Mouse (Mus musculus) MEL (cell line): ENCODE results near the gene Mrtfa. TPM values are rescaled to one million over a fixed set of nuclear protein-coding genes. Genes with fewer than 3 reads are reported as not detected.

Experiments used
- DNase-seq: peaks from one replicate; pipeline ENCODE4 v3.0.0; 2011; ENCODE audit warnings: low read depth, low spot score
- H3K27ac ChIP-seq: 2 replicates; pipeline ENCODE4 v1.5.1; 2012; ENCODE audit warnings: low read depth, mild to moderate bottlenecking, control low read depth, low read length, moderate library complexity; ENCODE audit not compliant: control insufficient read depth
- H3K27me3 ChIP-seq, 2 experiments: fragments of 150-350 bp in 1 of 2; sonication (generic) in 1 of 2; 2 replicates each; pipeline ENCODE4 v1.6.1; 2012; ENCODE audit warnings: low read length in 2 of 2, mild to moderate bottlenecking in 2 of 2, improper control_type of control experiment in 1 of 2, moderate library complexity in 1 of 2; ENCODE audit not compliant: insufficient read depth in 2 of 2, control insufficient read depth in 1 of 2
- H3K36me3 ChIP-seq, 2 experiments: 2 replicates each; pipeline ENCODE4 v1.6.1; 2012 to 2014; ENCODE audit warnings: low read length in 2 of 2, improper control_type of control experiment in 1 of 2, inconsistent platforms in 1 of 2, mild to moderate bottlenecking in 1 of 2; ENCODE audit not compliant: insufficient read depth in 2 of 2, control insufficient read depth in 1 of 2
- H3K4me1 ChIP-seq, 2 experiments: fragments of 150-350 bp in 1 of 2; sonication (generic) in 1 of 2; 2 replicates each; pipeline ENCODE4 v1.6.1; 2012; ENCODE audit warnings: low read length in 2 of 2, improper control_type of control experiment in 1 of 2, mild to moderate bottlenecking in 1 of 2; ENCODE audit not compliant: insufficient read depth in 2 of 2, control insufficient read depth in 1 of 2
- H3K4me3 ChIP-seq, 2 experiments: fragments of 150-350 bp in 1 of 2; sonication (generic) in 1 of 2; 2 replicates each; pipeline ENCODE4 v1.5.1; 2012; ENCODE audit warnings: low read depth in 2 of 2, low read length in 2 of 2, mild to moderate bottlenecking in 2 of 2, moderate library complexity in 2 of 2, control low read depth in 1 of 2, improper control_type of control experiment in 1 of 2; ENCODE audit not compliant: control insufficient read depth in 1 of 2, insufficient read depth in 1 of 2
- H3K79me2 ChIP-seq: 2 replicates; pipeline ENCODE4 v1.6.1; 2012; ENCODE audit warnings: mild to moderate bottlenecking, low read length, moderate library complexity; ENCODE audit not compliant: control insufficient read depth, poor library complexity, insufficient read depth
- H3K9ac ChIP-seq: 2 replicates; pipeline ENCODE4 v1.6.1; 2012; ENCODE audit warnings: low read depth, mild to moderate bottlenecking, control low read depth, low read length, moderate library complexity; ENCODE audit not compliant: control insufficient read depth, poor library complexity, severe bottlenecking
- H3K9me3 ChIP-seq: fragments of 150-350 bp; sonication (generic); replicated peaks from 2 replicates; pipeline ENCODE4 v1.6.1; 2012; ENCODE audit warnings: mild to moderate bottlenecking, low read length, improper control_type of control experiment, moderate library complexity; ENCODE audit not compliant: insufficient read depth
- CHD1 ChIP-seq: IDR thresholded peaks from 2 replicates; pipeline ENCODE4 v1.6.1; 2012; ENCODE audit warnings: low read depth, mild to moderate bottlenecking, inconsistent platforms, low read length, improper control_type of control experiment
- CHD2 ChIP-seq: IDR thresholded peaks from 2 replicates; pipeline ENCODE4 v1.6.1; 2011; ENCODE audit warnings: low read length, improper control_type of control experiment
- GABPA ChIP-seq: IDR thresholded peaks from 2 replicates; pipeline ENCODE4 v1.6.1; 2012; ENCODE audit warnings: low read depth, mild to moderate bottlenecking, inconsistent platforms, low read length, improper control_type of control experiment, moderate library complexity
- HCFC1 ChIP-seq: IDR thresholded peaks from 2 replicates; pipeline ENCODE4 v1.6.1; 2012; ENCODE audit warnings: low read depth, mild to moderate bottlenecking, inconsistent platforms, low read length, improper control_type of control experiment, moderate library complexity
- KAT2A ChIP-seq: conservative IDR thresholded peaks from 2 replicates; pipeline ENCODE4 v1.6.1; 2012; ENCODE audit warnings: low read depth, low read length, improper control_type of control experiment, inconsistent platforms
- MAFK ChIP-seq: IDR thresholded peaks from 2 replicates; pipeline ENCODE4 v1.6.1; 2011; ENCODE audit warnings: low read depth, mild to moderate bottlenecking, low read length, improper control_type of control experiment, borderline replicate concordance
- MEF2A ChIP-seq: IDR thresholded peaks from 2 replicates; pipeline ENCODE4 v1.6.1; 2014; ENCODE audit warnings: low read depth, mild to moderate bottlenecking, inconsistent platforms, low read length, improper control_type of control experiment; ENCODE audit not compliant: poor library complexity, insufficient replicate concordance, severe bottlenecking; ENCODE audit errors: extremely low read depth
- MXI1 ChIP-seq: IDR thresholded peaks from 2 replicates; pipeline ENCODE4 v1.6.1; 2011; ENCODE audit warnings: mild to moderate bottlenecking, low read depth, low read length, improper control_type of control experiment
- MYB ChIP-seq: IDR thresholded peaks from 2 replicates; pipeline ENCODE4 v1.6.1; 2011; ENCODE audit warnings: mild to moderate bottlenecking, low read depth, low read length, improper control_type of control experiment
- MYC ChIP-seq: IDR thresholded peaks from 2 replicates; pipeline ENCODE4 v1.6.1; 2011; ENCODE audit warnings: low read depth, mild to moderate bottlenecking, low read length, improper control_type of control experiment, moderate library complexity
- NELFE ChIP-seq: IDR thresholded peaks from 2 replicates; pipeline ENCODE4 v1.6.1; 2011; ENCODE audit warnings: low read depth, low read length, improper control_type of control experiment
- POLR2AphosphoS2 ChIP-seq: IDR thresholded peaks from 2 replicates; pipeline ENCODE4 v1.6.1; 2011; ENCODE audit warnings: low read length, improper control_type of control experiment
- POLR2AphosphoS5 ChIP-seq: IDR thresholded peaks from 2 replicates; pipeline ENCODE4 v1.6.1; 2012; ENCODE audit warnings: low read depth, borderline replicate concordance, mild to moderate bottlenecking, inconsistent platforms, low read length, moderate library complexity, mixed read lengths
- RCOR1 ChIP-seq: IDR thresholded peaks from 2 replicates; pipeline ENCODE4 v1.6.1; 2012; ENCODE audit warnings: low read depth, mild to moderate bottlenecking, inconsistent platforms, low read length, improper control_type of control experiment
- SMC3 ChIP-seq: IDR thresholded peaks from 2 replicates; pipeline ENCODE4 v1.6.1; 2011; ENCODE audit warnings: low read depth, low read length, improper control_type of control experiment
- UBTF ChIP-seq: IDR thresholded peaks from 2 replicates; pipeline ENCODE4 v1.6.1; 2012; ENCODE audit warnings: low read depth, mild to moderate bottlenecking, inconsistent platforms, low read length, improper control_type of control experiment, moderate library complexity, borderline replicate concordance; ENCODE audit not compliant: insufficient read depth
- USF1 ChIP-seq: IDR thresholded peaks from 2 replicates; pipeline ENCODE4 v1.6.1; 2014; ENCODE audit warnings: low read depth, mild to moderate bottlenecking, inconsistent platforms, low read length, improper control_type of control experiment, moderate library complexity
- USF2 ChIP-seq, 2 experiments: IDR thresholded peaks; 2 replicates each; pipeline ENCODE4 v1.6.1; 2011 to 2012; ENCODE audit warnings: improper control_type of control experiment in 2 of 2, low read length in 2 of 2, borderline replicate concordance in 1 of 2, inconsistent platforms in 1 of 2, low read depth in 1 of 2, mild to moderate bottlenecking in 1 of 2; ENCODE audit not compliant: insufficient read depth in 1 of 2
- ZC3H11A ChIP-seq: IDR thresholded peaks from 2 replicates; pipeline ENCODE4 v1.6.1; 2012; ENCODE audit warnings: low read depth, mild to moderate bottlenecking, inconsistent platforms, low read length, improper control_type of control experiment
- ZKSCAN1 ChIP-seq: IDR thresholded peaks from 2 replicates; pipeline ENCODE4 v1.6.1; 2012; ENCODE audit warnings: low read depth, mild to moderate bottlenecking, inconsistent platforms, low read length, improper control_type of control experiment, moderate library complexity
- ZMIZ1 ChIP-seq: IDR thresholded peaks from 2 replicates; pipeline ENCODE4 v1.6.1; 2012; ENCODE audit warnings: low read depth, mild to moderate bottlenecking, inconsistent platforms, low read length, improper control_type of control experiment, moderate library complexity
- ZNF384 ChIP-seq: IDR thresholded peaks from 2 replicates; pipeline ENCODE4 v1.6.1; 2012; ENCODE audit warnings: low read depth, mild to moderate bottlenecking, inconsistent platforms, low read length, improper control_type of control experiment
- polyA plus RNA-seq, 2 experiments: library from polyadenylated mRNA; stranded (reverse) in 1 of 2; unstranded in 1 of 2; fragments of >175 nt in 1 of 2; fragments of >200 nt in 1 of 2; gene quantifications; 2 replicates each; pipeline versions ENCODE4 v1.2.1 to v1.2.4; 2012; ENCODE audit warnings: low replicate concordance in 2 of 2, low read depth in 1 of 2; ENCODE audit not compliant: insufficient read length in 2 of 2, insufficient read depth in 1 of 2, missing spikeins in 1 of 2
- total RNA-seq: library from RNA; depleted of rRNA; stranded (reverse); fragments of 300-350 nt; gene quantifications from 2 replicates; pipeline ENCODE4 v1.2.3, GENCODE M21; 2012

Gene Mrtfa
- total and polyA plus RNA-seq, 3 experiments: 2.6 to 11.9 TPM; not detected in 1

DNA sequence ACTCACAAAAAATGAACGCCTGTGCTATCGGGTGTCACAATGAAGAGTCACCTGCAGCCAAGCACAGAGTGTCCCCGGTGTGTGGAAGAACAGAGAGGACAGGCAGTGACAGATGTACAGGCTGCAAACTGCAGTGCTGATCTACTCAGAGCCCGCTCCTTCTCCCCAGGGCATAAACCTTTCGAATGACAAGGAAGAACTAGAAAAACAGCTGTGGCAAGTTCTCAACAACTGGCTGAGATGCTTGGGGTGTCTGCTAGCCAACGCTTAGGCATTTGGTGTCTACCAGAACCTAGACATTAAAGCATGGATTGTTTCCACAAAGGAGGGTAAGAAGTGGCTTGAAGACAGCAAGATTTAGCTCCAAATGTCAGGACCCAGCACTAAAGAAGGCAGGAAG, 35.2 kb upstream of the Mrtfa start:
- no peak overlapping the region for H3K4me3 ChIP-seq
- no peaks in the 10 kb centered on the region for H3K9me3 ChIP-seq
- no peak for DNase-seq
- no peaks in the 10 kb centered on the region for H3K4me1 ChIP-seq
- no peak overlapping the region for H3K9ac ChIP-seq
- H3K27me3 ChIP-seq: peaks cover 25 to 42% of the 10 kb centered on the region in 2 experiments
- H3K27ac ChIP-seq: no peak overlapping the region
- TF ChIP-seq MXI1: no peak
- no peak for TF ChIP-seq MEF2A
- TF ChIP-seq CHD1: no peak
- no peak for TF ChIP-seq ZKSCAN1
- no peak for TF ChIP-seq ZMIZ1
- TF ChIP-seq MAFK: no peak
- TF ChIP-seq, all 39 proteins: peak for 0
- Histone ChIP-seq H3K79me2 (no peaks in the 10 kb centered on the region), H3K36me3 (no peaks in the 10 kb centered on the region)

DNA sequence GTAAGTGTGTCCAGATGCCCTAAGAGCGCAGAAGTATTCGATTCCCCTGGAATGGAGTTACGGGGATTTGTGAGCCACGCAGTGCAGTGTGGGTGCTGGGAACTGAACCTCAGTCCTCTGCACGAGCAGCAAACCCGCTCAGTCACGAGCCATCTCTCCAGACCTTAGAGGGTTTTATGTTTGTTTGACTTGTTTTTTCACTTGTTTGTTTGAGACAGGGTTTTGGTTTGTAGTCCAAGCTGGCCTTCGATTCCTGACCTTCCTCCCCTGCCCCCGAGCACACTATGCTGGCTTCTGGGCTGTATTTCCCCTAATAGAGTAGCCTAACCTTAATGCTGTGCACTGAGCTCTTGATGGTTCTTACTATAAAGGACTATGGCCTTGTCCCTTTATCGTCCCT, 34.5 kb upstream of the Mrtfa start:
- H3K27me3 ChIP-seq: peaks cover 26 to 40% of the 10 kb centered on the region in 2 experiments
- TF ChIP-seq CHD1 (no peak), HCFC1 (no peak), GABPA (no peak), USF1 (no peak), MYB (no peak), NELFE (no peak), ZC3H11A (no peak), KAT2A (no peak), MXI1 (no peak), USF2 (IDR thresholded peaks at IDR 0.05; ENCODE audit: borderline replicate concordance in 1 of 2, insufficient read depth in 1 of 2, low read depth in 1 of 2, low read length in 2 of 2) (no peak), POLR2AphosphoS5 (no peak), UBTF (no peak), SMC3 (no peak), MYC (no peak), MEF2A (no peak), ZNF384 (no peak), CHD2 (no peak), RCOR1 (no peak), POLR2AphosphoS2 (no peak), ZMIZ1 (no peak)
- H3K79me2 ChIP-seq: no peaks in the 10 kb centered on the region
- H3K27ac ChIP-seq: no peak overlapping the region
- no peak overlapping the region for H3K9ac ChIP-seq
- no peaks in the 10 kb centered on the region for H3K4me1 ChIP-seq
- no peaks in the 10 kb centered on the region for H3K9me3 ChIP-seq
- H3K4me3 ChIP-seq: no peak overlapping the region
- DNase-seq: no peak
- no peaks in the 10 kb centered on the region for H3K36me3 ChIP-seq
